Mouse (Mus musculus): ENCODE data around the gene Lmna. TPM values are rescaled to one million over a fixed set of nuclear protein-coding genes. Genes with fewer than 3 reads are reported as not detected.
A peak's percentile ranks its signal among the peaks of the same experiment; 100 is the strongest.

Gene Lmna
- polyA plus RNA-seq, 1 experiment = 51.3 TPM

DNA sequence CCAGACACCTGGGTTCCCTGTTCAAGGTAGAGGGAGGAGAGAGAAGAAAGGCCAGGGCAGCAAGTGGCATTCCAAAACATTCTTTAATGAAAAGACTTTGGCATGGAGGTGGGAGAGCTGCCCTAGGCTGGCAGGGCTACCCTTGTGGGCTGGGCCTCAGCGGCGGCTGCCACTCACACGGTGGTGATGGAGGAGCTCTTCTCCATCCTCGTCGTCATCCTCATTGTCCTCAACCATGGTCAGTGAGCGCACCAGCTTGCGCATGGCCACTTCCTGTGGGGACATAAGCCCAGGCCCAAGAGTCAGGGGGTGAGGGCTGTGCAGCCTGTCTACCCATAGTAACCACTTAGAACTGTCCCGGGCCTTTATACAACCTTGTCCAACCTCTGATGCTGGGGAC, 26.6 kb downstream of the Lmna start:
- Histone ChIP-seq H3K36me3 (ENCODE audit: control insufficient read depth, insufficient read depth, low read length) (no peaks in the 10 kb centered on the region), H3K4me1 (ENCODE audit: control insufficient read depth, insufficient read depth, insufficient read length) (peaks cover 6% of the 10 kb centered on the region; the same call in 1 of the 2 replicates), H3K27ac (ENCODE audit: insufficient read depth, low read length) (no peak overlapping the region), H3K27me3 (ENCODE audit: control insufficient read depth, insufficient read depth, low read length) (peaks cover 4% of the 10 kb centered on the region; the same call in 1 of the 2 replicates), H3K4me3 (ENCODE audit: extremely low read depth, insufficient read depth, insufficient read length) (no peak overlapping the region)
- 76% methylated on average over 8 of the region's 8 CpGs for WGBS
- DNase-seq (ENCODE audit: low read depth in 1 of 2, low spot score in 2 of 2) = no peak
- no peak for TF ChIP-seq POLR2A (IDR thresholded peaks at IDR 0.05; ENCODE audit: low read depth, low read length)
- TF ChIP-seq CTCF (IDR thresholded peaks at IDR 0.05; ENCODE audit: extremely low read depth, insufficient read depth, insufficient read length, insufficient replicate concordance) = no peak

DNA sequence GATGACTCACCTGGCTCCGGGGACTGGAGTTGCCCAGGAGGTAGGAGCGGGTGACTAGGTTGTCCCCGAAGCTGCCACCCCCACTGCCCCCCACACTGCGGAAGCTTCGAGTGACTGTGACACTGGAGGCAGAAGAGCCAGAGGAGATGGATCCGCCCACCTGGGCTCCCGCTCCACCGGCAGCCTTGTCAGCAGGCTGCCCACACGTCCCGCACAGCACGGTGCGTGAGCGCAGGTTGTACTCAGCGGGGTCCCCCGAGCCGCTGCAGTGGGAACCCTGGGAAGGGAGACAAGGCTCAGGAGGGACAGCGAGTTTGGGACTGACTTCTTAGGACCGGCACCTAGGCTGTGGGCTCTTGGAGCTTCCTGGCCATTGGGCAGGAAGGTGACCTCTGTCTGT, 27.4 kb downstream of the Lmna start:
- TF ChIP-seq CTCF (IDR thresholded peaks at IDR 0.05; ENCODE audit: extremely low read depth, insufficient read depth, insufficient read length, insufficient replicate concordance) (no peak), POLR2A (IDR thresholded peaks at IDR 0.05; ENCODE audit: low read depth, low read length) (no peak)
- Histone ChIP-seq H3K4me3 (ENCODE audit: extremely low read depth, insufficient read depth, insufficient read length) (no peak overlapping the region), H3K36me3 (ENCODE audit: control insufficient read depth, insufficient read depth, low read length) (no peaks in the 10 kb centered on the region), H3K4me1 (ENCODE audit: control insufficient read depth, insufficient read depth, insufficient read length) (peaks cover 6% of the 10 kb centered on the region; the same call in 1 of the 2 replicates), H3K27ac (ENCODE audit: insufficient read depth, low read length) (no peak overlapping the region), H3K27me3 (ENCODE audit: control insufficient read depth, insufficient read depth, low read length) (peaks cover 4% of the 10 kb centered on the region; the same call in 1 of the 2 replicates)
- 83% methylated on average over 18 of the region's 18 CpGs for WGBS
- no peak for DNase-seq (ENCODE audit: low read depth in 1 of 2, low spot score in 2 of 2)

DNA sequence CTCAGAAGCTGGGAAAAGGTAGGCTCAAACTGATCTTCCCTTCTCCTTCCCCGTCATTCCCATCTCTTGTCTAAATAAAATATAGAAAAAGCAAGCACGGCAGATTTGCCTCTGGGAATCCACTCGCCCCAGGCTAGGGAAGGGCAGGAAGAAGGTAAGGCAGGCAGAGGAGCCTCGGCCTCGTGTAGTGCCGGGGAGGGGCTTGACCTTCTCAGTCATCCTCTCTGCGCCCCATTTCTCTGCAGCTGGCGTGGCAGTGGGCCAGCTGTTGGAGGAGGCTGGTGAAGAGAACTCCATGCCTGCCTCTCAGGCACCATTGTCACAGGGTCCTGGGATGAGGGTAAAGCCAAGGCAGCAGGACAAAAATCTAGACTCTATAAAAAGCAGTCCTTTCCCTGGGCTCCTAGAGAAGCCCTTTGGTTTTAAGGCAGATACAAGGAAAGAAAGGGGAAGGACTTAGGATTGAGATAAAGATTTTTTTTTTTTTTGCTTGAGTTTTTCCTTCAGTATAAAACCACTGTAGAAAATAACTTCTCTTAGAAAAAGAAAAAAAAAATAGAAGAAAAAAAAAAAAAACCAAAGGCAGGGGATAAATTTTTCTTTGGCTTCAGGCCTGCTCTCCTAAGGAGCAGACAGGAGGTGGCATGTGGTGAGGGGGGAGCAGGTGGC, 28.2 kb downstream of the Lmna start:
- TF ChIP-seq CTCF (IDR thresholded peaks at IDR 0.05; ENCODE audit: extremely low read depth, insufficient read depth, insufficient read length, insufficient replicate concordance) (no peak), POLR2A (IDR thresholded peaks at IDR 0.05; ENCODE audit: low read depth, low read length) (no peak)
- Histone ChIP-seq H3K4me1 (ENCODE audit: control insufficient read depth, insufficient read depth, insufficient read length) (peaks cover 6% of the 10 kb centered on the region; the same call in 1 of the 2 replicates), H3K27ac (ENCODE audit: insufficient read depth, low read length) (no peak overlapping the region), H3K27me3 (ENCODE audit: control insufficient read depth, insufficient read depth, low read length) (peaks cover 4% of the 10 kb centered on the region; the same call in 1 of the 2 replicates), H3K4me3 (ENCODE audit: extremely low read depth, insufficient read depth, insufficient read length) (no peak overlapping the region), H3K36me3 (ENCODE audit: control insufficient read depth, insufficient read depth, low read length) (no peaks in the 10 kb centered on the region)
- DNase-seq (ENCODE audit: low read depth in 1 of 2, low spot score in 2 of 2) = no peak
- WGBS = 54% methylated on average over 8 of the region's 8 CpGs

DNA sequence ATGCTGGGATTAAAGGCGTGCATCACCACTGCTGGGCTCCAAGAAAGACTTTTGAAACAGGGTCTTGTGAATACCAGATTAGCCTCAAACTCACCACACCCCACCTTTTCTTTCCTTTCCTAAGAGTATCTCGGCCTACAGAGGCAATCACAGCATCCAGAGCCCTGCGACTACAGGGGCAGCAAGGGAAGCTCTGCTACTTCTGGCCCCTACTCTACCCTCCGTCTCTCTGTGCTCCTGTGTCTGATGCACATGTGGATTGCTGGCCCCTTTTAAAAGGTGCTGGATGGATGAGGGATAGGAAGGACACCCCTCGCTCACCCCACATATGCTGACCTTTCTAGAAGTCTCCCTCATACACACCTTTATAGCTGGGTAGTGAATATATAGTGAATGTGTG, 29.1 kb downstream of the Lmna start:
- H3K27ac ChIP-seq (ENCODE audit: insufficient read depth, low read length) = no peak overlapping the region
- peaks cover 4% of the 10 kb centered on the region; the same call in 1 of the 2 replicates for H3K27me3 ChIP-seq (ENCODE audit: control insufficient read depth, insufficient read depth, low read length)
- peaks cover 6% of the 10 kb centered on the region; the same call in 1 of the 2 replicates for H3K4me1 ChIP-seq (ENCODE audit: control insufficient read depth, insufficient read depth, insufficient read length)
- TF ChIP-seq CTCF (IDR thresholded peaks at IDR 0.05; ENCODE audit: extremely low read depth, insufficient read depth, insufficient read length, insufficient replicate concordance) (no peak), POLR2A (IDR thresholded peaks at IDR 0.05; ENCODE audit: low read depth, low read length) (no peak)
- 90% methylated on average over 5 of the region's 5 CpGs for WGBS
- no peak for DNase-seq (ENCODE audit: low read depth in 1 of 2, low spot score in 2 of 2)
- no peaks in the 10 kb centered on the region for H3K36me3 ChIP-seq (ENCODE audit: control insufficient read depth, insufficient read depth, low read length)
- H3K4me3 ChIP-seq (ENCODE audit: extremely low read depth, insufficient read depth, insufficient read length) = no peak overlapping the region

DNA sequence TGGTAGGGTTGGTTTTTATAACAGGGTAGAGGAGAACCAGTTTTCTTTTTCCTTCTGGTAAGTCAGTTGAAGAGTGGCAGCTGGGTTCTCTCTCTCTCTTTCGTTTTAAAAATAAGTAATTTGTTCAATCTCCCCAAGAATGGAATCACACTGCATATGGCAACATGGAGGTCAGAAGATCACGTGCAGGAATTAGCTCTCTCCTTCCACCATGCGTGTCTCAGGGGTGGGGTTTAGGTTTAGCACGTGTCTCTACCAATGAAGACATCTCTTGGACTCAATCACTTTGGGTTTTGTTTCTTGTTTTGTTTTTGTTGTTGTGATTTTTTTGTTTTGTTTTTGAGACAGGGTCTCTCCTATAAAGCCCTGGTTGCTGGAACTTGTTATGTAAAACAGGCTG, 29.9 kb downstream of the Lmna start:
- WGBS = 77% methylated on average over 4 of the region's 4 CpGs

GRCm38 (mm10) chr3:88479163-88479562, 30.6 kb downstream of the Lmna start:
- WGBS = 56% methylated on average over 3 of the region's 3 CpGs
- Histone ChIP-seq H3K36me3 (ENCODE audit: control insufficient read depth, insufficient read depth, low read length) (no peaks in the 10 kb centered on the region), H3K4me1 (ENCODE audit: control insufficient read depth, insufficient read depth, insufficient read length) (no peaks in the 10 kb centered on the region), H3K4me3 (ENCODE audit: extremely low read depth, insufficient read depth, insufficient read length) (no peak overlapping the region), H3K27me3 (ENCODE audit: control insufficient read depth, insufficient read depth, low read length) (no peaks in the 10 kb centered on the region), H3K27ac (ENCODE audit: insufficient read depth, low read length) (no peak overlapping the region)
- DNase-seq (ENCODE audit: low read depth in 1 of 2, low spot score in 2 of 2) = no peak
- no peak for TF ChIP-seq POLR2A (IDR thresholded peaks at IDR 0.05; ENCODE audit: low read depth, low read length)
- TF ChIP-seq CTCF (IDR thresholded peaks at IDR 0.05; ENCODE audit: extremely low read depth, insufficient read depth, insufficient read length, insufficient replicate concordance) = no peak

More for the DNA sequence above, 29.9 kb downstream of the Lmna start:
- Histone ChIP-seq H3K4me1 (ENCODE audit: control insufficient read depth, insufficient read depth, insufficient read length) (peaks cover 4% of the 10 kb centered on the region; the same call in 1 of the 2 replicates), H3K4me3 (ENCODE audit: extremely low read depth, insufficient read depth, insufficient read length) (no peak overlapping the region), H3K36me3 (ENCODE audit: control insufficient read depth, insufficient read depth, low read length) (no peaks in the 10 kb centered on the region), H3K27me3 (ENCODE audit: control insufficient read depth, insufficient read depth, low read length) (peaks cover 3% of the 10 kb centered on the region; the same call in 1 of the 2 replicates), H3K27ac (ENCODE audit: insufficient read depth, low read length) (no peak overlapping the region)
- TF ChIP-seq CTCF (IDR thresholded peaks at IDR 0.05; ENCODE audit: extremely low read depth, insufficient read depth, insufficient read length, insufficient replicate concordance) (no peak), POLR2A (IDR thresholded peaks at IDR 0.05; ENCODE audit: low read depth, low read length) (no peak)
- DNase-seq (ENCODE audit: low read depth in 1 of 2, low spot score in 2 of 2) = no peak

DNA sequence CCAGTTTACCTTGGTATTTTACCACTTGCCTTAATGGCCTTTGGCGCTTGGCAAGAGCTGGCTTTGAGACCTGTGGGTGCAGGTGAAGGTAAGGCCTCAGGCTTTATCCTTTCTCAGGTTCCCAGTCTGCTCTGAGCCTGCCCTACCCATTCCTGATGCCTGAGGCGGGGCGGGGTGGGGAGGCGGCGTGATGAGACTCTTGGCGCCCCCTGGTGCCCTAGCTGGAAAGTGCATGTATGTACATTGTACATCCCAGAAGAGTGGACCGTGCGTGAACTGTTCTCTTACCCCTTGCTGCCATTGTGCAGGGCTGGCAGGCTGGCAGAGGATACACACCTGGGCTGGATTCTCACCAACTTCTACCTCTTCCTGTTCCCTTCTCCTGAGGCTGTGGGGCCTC, 32.0 kb downstream of the Lmna start:
- DNase-seq (ENCODE audit: low read depth in 1 of 2, low spot score in 2 of 2) = peak; percentile 42 to 69
- Histone ChIP-seq H3K4me3 (ENCODE audit: extremely low read depth, insufficient read depth, insufficient read length) (no peak overlapping the region), H3K4me1 (ENCODE audit: control insufficient read depth, insufficient read depth, insufficient read length) (no peaks in the 10 kb centered on the region), H3K27ac (ENCODE audit: insufficient read depth, low read length) (no peak overlapping the region), H3K27me3 (ENCODE audit: control insufficient read depth, insufficient read depth, low read length) (no peaks in the 10 kb centered on the region), H3K36me3 (ENCODE audit: control insufficient read depth, insufficient read depth, low read length) (no peaks in the 10 kb centered on the region)
- no peak for TF ChIP-seq POLR2A (IDR thresholded peaks at IDR 0.05; ENCODE audit: low read depth, low read length)
- TF ChIP-seq CTCF (IDR thresholded peaks at IDR 0.05; ENCODE audit: extremely low read depth, insufficient read depth, insufficient read length, insufficient replicate concordance) = peak; percentile 84
- 2% methylated on average over 8 of the region's 8 CpGs for WGBS
